Mouse (Mus musculus): Measurements from ENCODE around the gene Asap2. TPM values are rescaled to one million over a fixed set of nuclear protein-coding genes. Genes with fewer than 3 reads are reported as not detected.

Asap2 gene
- total RNA-seq, 2 experiments from 2014 or later = 9.6 to 10.4 TPM

DNA sequence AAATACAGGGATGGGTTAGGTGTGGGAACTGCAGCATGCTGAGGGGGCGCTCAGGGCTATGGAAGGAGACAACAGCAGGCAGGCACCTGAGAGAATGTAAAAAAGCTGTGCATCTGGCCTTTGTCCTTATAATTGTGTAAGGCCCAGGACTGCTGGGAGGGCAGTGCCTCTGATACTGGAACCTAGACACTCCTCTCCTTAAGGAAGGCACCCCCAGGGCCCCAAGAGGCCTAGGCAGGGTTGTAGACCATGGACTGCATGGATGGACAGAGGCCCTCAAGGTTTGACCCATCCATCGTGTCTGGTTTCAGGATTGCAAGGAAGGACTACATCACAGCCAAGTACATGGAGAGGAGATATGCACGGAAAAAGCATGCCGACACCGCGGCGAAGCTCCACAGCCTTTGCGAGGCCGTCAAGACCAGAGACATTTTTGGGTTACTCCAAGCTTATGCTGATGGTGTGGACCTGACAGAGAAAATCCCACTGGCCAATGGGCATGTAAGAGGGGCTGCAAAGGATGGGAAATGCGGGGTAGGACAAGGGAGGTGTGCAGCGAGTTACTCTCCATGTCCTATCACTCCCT lies 254.2 kb downstream of the Asap2 start:
- ATAC-seq (replicated peaks; ENCODE audit: low FRiP score, poor library complexity, severe bottlenecking) = no peak

DNA sequence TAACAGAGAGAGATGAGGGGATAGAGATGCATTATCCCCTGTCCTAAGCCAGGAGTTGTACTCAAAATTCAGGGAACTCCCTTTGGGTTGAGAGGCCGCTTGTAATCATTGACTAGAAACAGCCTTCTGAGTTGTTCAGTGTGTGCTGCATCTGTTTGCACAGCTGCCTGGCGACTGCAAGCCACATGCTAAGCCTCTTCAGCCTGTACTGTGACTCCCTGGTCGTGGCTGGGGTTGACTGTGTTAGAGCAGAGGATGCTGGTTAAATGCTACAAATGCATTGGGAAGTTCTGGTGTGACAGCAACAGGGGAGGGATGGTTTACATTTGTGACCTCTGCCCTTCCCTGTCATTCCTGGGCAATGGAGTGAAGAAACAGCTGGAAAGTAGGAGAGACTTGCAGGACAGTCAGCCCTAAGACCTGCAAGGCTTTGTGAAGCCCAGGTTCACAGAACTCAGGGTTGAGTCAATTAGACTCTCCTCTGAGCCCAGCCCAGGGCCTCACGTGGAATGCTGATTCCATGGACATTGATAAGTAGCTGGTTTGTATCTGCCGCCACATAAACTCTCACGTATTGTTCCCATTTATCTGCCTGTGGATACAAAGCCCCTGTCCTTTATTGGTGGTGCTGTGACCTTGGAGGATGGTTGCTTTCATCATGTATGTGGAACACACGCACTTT lies 257.6 kb downstream of the Asap2 start:
- no peak for ATAC-seq (replicated peaks; ENCODE audit: low FRiP score, poor library complexity, severe bottlenecking)

DNA sequence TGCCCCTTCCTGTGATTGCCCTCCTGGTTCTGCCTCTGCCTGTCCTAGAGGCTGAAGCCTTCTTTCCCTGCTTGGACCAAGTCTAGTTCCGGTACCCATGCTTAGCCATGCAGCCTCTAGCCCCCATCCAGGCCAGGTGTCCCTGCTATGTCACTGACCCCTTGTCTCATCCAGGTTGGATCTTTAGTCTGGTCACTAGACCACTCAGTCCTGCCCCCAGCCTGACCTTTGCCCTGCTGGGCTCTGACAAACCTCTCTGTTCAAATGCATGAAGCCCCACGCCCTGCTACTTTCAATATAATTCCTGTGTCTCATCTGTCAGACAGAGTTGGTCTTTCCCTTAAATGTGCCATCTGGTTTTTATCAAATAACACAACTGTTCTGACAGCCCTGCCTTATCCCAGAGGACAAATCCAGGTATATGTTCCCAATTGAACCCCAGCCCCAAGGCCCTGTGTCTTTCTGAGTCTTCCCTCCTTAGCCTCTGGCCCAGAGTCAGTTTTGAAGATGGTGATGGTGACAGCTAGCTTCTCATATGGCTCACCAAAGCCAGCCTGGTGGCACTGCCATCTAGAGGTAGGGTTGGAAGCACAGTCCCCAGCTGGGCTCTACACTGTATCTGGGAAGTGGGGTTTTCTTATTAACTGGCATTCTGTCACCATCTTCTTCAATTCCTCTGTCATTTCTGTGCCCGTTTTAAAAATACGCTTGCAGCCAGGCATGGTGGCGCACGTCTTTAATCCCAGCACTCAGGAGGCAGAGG lies 270.4 kb downstream of the Asap2 start:
- peak; percentile 60; the same call in 1 of the 2 replicates for ATAC-seq (replicated peaks; ENCODE audit: low FRiP score, poor library complexity, severe bottlenecking)

DNA sequence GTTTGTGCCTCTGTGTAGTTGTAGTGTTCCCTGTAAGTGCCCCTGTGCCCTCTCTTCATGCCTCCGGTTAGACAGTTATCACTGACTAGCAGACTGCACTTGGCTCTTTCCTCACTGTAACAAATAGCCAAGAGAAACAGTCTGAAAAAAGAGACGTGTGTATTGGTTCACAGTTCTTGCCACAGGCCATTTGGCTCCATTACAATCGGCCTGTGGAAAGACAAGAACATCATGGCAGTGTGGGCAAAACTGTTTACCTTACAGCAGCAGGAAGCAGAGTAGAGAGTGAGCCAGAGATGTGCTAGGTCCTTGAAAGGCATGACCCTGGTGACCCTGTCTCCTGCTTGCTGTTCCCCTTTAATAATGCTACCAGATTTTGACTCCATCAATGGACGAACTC lies 271.3 kb downstream of the Asap2 start:
- no peak for ATAC-seq (replicated peaks; ENCODE audit: low FRiP score, poor library complexity, severe bottlenecking)

DNA sequence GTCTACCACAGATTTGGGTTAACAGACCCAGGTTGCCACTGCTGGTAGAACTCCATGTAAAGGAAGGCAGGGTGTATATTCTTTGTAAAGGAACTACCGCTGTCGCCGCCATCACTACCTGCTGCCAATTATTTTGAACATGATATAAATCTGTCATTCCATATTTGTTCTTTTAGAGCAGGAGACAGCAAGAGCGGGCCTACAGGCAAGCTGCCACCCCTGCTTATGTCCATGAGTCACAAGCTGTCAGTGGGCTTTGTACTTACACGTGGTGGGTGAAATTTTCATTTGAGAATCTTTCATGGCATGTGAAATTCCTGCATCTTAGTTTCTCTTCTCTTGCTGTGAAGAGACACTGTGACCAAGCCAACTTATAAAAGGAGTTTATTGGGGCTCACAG lies 273.0 kb downstream of the Asap2 start:
- no peak for ATAC-seq (replicated peaks; ENCODE audit: low FRiP score, poor library complexity, severe bottlenecking)

DNA sequence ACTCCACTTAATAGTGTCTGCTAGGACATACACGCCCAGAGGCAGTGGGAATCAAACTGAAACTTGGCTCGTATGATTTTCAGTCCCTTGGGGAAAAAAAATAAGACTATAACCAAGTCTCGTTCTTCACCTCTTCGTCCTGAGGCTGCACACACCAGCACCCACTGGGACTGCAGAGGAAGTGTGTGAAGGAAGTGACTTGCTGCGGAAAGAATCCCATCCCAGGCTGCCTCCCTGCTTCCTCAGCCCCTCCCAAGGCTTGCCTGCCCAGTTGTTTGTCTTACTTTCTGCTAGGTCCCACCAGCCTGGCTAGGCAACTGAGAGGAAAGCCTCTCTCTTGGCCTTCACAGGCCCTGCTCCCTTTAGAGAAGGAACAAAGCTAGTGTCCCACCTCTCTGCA lies 274.0 kb downstream of the Asap2 start:
- ATAC-seq (replicated peaks; ENCODE audit: low FRiP score, poor library complexity, severe bottlenecking) = no peak

DNA sequence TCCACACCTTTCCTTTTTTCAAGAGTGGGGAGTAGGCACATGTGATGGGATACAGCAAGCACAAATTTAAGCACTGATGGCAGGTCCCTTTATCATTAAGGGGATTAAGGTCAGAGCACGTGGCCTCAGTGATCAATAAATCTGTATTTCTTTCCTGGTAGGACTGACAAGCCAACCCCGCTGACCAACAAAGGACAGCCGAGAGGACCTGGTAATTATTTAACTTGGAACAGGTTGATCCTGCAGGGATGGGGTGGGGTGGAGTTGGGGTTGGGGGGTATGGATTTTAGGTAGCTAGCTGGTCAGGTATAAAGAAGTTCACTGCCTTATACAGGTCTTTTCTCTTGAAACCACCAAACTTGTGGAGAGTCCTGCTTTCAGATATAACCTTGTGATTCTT lies 274.7 kb downstream of the Asap2 start:
- no peak for ATAC-seq (replicated peaks; ENCODE audit: low FRiP score, poor library complexity, severe bottlenecking)

DNA sequence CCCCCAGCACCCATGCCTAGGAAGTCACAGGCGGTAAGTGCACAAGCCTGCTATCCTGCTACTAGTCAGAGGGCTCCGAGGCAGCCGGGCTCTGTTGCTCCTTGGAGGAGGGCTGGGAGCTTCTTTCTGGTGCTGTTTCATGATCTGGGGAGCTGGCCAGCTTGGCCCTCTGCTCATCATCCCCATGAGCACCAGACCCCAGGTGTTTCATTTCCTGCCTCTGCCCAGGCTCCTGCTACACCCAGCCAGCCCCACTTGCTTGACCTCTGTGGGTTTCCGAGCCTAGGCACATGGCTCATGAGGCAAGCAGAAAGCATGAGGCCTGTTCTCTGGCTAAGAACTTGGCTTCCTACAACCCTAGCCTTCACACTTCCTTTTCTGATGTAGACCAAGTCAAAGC lies 275.2 kb downstream of the Asap2 start:
- ATAC-seq (replicated peaks; ENCODE audit: low FRiP score, poor library complexity, severe bottlenecking) = no peak

DNA sequence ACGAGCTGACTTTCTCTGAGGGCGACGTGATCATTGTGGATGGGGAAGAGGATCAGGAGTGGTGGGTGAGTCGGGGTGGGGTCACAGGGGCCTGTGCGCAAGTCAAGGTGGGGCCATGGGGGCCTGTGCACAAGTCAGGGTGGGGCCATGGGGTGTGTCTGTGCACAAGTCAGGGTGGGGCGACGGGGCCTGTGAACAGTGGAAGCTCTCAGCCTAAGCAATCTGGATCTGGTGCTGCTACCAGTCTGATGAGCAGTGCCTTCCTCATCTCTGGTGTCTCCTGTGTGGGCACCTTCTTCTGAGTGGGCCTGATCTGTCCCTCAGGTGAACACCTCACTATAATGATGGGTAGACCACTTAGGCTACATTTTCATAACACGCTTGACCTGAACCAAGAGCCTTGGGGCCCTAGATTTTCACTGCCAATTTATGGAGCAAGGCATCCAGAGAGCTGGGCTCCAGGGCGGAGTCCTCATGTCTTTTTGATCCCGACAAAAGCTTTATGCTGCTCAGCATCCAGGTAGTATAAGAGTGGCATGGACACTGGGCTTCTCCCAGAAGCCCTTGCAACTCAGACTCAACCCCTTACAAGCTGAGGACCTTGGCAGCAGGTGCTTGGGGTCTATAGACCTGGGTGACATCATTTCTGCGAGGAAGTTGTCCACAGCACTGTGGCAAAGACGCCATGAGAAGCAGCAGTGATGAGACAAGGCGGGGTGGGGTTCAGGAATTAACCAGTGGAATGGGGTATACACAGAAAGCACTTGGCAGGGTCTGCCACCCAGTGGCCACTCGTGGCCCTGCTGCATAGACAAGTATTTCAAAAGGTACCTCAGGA lies 275.9 kb downstream of the Asap2 start:
- ATAC-seq (replicated peaks; ENCODE audit: low FRiP score, poor library complexity, severe bottlenecking) = no peak

DNA sequence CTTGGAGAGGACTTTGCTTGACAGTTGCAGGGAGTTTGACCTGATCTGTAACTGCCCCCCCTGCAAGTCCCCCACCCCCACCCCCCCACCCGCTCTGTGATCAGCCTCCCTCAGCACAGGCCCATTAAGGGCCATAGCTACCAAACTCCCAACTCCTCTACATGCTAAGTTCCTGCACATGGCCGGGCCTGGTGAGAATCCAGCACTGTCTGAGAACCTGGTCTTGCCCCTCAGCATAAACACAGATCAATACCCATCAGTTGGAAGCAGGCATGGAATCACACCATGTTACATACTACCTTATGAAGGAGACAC lies 276.5 kb downstream of the Asap2 start:
- no peak for ATAC-seq (replicated peaks; ENCODE audit: low FRiP score, poor library complexity, severe bottlenecking)

DNA sequence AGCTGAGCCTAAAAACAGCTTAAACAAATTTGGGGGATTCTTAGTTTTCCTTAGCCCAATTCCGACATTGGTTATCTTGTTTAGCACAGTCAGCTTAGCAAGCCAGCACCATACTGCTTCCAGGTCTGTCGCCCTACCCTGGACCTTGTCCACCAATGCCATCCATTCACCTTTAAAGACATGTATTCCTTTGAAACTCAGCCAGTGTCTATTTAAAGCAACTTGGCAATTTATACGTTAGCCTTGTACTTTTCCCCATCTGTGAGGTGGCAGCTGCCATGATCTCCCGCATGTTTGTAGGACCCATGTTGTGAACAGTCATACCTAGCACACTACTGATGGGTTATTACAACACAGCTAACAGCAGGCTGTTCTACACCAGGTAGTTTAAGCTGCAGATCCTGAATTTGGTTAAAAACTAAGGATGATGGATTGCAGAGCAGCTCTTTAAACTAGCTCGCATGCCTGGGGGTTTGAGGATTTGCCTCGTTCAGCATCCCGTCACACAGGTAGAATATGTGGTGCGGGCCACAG lies 277.9 kb downstream of the Asap2 start:
- ATAC-seq (replicated peaks; ENCODE audit: low FRiP score, poor library complexity, severe bottlenecking) = no peak

DNA sequence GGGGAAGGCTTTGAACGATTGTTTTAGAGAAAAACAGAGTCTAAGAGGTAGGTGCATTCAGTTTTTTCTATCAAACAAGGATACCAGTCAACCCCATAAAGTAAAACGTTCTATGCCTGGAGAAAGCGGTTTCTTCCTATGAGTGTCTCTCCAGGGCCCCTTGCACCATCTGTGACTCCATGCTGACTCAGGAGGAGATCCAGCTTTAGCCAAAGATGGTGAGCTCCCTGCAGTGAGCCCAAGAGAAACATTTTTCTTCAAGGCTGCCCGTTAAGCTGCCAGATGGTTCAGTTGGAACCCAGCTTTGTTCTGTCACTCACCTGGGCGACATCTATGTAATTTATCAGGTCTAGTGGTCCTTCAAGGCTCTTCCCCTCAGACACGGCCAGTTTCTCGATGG lies 284.2 kb downstream of the Asap2 start:
- no peak for ATAC-seq (replicated peaks; ENCODE audit: low FRiP score, poor library complexity, severe bottlenecking)

DNA sequence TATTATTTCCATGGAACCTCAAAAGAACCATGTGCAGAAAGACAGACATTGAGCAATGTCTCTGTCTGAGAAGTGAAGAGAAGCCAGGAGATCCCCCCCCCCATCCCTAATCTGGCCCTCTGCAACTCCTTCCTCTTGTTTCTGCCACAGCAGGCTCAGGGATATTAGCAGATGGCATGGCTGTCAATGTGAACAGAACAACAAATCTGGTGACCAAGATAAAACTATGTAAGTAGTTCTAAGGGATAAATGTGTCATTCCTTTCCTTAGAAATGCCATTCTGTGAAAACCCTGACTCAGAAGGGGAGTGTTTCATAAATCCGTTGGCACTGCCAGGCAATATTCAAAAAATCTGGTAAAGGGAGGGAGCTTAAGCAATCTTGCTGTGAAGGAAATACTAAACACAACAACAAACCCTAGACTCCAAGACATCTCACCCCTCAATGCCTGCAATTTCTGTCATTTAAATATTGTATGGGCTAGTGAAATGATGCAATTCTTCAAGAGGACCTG lies 287.1 kb downstream of the Asap2 start:
- no peak for ATAC-seq (replicated peaks; ENCODE audit: low FRiP score, poor library complexity, severe bottlenecking)

DNA sequence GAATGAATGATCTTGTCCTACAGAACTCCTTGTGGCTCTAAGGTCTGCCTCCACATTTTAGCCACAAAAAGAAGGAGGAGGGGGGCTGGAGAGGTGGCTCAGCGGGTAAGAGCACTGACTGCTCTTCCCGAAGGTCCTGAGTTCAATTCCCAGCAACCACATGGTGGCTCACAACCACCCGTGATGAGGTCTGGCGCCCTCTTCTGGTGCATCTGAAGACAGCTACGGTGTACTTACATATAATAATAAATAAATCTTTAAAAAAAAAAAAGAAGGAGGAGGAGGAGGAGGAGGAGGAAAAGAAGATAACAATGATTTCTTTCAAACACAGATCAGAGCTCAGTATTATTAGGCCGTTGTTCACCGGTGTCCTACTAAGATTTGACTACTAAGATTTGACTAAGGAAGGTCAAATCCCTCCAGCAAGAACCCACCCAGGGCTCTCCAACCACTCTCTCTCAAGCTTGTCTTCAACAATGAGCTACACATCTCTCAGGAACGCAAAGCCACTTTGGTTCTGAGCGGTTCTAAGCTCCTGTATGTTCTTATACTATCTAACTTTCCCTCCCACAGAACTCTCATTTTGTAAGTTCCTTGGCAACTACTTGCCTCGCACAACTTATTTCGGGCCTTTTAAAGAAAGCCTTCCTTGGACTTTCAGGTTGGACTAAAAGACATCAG lies 294.6 kb downstream of the Asap2 start, which contains the start of gene Cpsf3:
Gene Cpsf3, plus strand, starts transcription at position 631 of the 681 bp plus-strand sequence.
- ATAC-seq (replicated peaks; ENCODE audit: low FRiP score, poor library complexity, severe bottlenecking) = no peak

DNA sequence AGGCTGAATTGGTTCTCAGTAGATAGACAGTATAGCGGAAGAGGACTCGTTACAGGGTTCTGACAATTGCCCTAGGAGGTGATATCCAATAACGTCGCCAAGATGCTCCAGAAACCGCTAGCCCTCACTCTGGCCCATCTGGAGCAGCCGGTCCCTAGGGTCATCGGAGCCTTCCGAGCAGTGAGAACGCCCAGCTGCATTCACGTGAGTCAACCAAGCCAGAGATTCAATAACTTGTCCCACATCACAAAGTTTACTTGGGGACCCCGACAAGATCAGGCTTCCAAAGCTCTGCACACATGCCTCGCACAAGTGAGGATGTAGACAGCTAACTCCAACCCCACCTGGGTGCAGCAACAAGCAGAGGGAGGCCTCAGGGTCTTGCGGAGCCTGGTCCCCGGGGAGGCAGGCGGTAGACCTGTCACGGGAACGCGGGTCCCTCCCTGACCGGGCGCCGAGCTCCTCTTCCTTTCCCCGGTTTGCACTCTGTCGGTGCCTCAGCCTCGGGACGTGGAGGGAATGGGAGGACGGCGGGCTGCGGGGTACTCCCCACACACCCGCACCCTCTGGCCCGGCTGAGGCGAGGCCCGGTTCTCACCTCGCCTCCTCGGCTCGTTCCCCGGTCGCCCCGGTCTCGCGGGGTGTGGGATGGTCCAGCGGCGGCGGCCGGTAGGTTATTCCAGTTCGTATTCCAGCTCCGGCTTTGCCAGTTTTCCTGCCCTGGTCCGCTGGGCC lies 295.4 kb downstream of the Asap2 start:
- peak; percentile 75 for ATAC-seq (replicated peaks; ENCODE audit: low FRiP score, poor library complexity, severe bottlenecking)

DNA sequence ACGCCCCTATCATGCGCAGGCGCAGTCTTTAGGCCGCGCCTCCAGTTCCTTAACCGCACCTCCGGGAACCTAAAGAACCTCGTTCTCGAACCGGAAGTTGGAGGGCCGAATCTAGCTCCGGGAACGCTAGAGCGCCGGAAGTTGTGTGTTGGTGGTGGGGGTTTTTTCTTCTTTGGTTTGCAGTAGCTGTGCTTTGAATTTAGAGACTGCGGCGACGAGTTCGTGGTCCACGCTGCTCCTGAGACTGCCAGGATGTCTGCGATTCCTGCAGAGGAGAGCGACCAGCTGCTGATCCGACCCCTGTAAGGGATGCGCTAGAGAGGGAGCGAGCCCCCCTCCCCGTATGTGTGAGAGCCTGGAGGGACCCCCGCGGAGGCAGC lies 296.0 kb downstream of the Asap2 start, which contains the start of gene Itgb1bp1:
Gene Itgb1bp1, minus strand, starts transcription at position 42 of the 380 bp plus-strand sequence.
- ATAC-seq (replicated peaks; ENCODE audit: low FRiP score, poor library complexity, severe bottlenecking) = peak; percentile 95

DNA sequence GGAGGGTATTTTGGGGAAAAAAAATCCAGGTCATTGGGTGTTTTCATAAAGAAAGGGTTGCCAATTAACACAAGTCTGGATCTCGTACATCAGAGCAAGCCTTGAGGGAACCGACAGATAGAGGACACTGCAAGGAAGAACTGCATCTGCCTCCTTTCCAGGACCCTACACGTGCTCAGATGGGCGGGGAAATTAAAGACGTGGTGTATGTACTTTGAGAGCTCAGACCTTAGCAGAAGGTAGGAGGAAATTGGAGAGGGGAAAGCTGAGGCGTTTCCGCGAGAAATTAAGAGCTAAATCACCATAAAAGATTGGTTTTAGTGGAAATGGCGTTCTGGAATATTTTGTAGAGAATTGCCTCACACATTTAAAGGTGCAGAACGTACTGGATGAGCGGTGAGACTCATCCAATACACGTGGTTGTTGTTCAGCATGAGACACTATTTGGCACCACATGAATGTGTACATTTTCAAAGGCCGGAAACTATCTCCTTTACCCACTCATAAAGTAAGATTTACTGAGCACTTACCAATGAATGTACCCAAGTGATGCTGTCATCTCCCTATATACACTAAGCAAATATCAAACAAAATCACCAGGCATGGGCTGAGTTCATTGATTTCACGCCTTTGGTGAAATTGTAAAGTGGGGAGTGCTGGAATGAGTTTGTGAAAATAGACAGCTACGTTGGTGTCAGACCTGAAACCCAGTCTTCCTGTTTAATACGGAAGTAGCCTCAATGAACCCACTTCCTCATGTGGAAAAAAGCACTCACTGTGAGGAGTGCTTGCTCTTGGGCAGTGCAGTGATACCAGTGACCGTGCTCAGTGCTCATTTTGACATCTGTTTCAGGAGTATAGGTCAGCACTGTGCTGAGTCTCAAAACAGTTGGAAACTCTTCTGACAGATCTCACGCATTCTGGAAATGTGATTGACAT lies 296.7 kb downstream of the Asap2 start:
- no peak for ATAC-seq (replicated peaks; ENCODE audit: low FRiP score, poor library complexity, severe bottlenecking)

All from erythroid progenitor cell, adult 5-6 weeks (primary cell).